In genomic region chr4:53232436-53232835, GRCm38 (mm10) we compare ENCODE assay signal across 20 mouse cellular contexts.
A peak's percentile ranks its signal among the peaks of the same experiment; 100 is the strongest.
DNase-seq lines count a peak whose midpoint lies in the region; ATAC-seq and TF ChIP-seq lines count a peak whose summit lies in the region.
"Had no signal": no experiment of that assay in that cellular context is flagged by ENCODE, and none has a peak within 500 bp of the region (broad histone marks: within the 10 kb centered on the region; RNA-seq: fewer than 3 reads in every experiment).

No protein-coding gene starts in this region.

- H3K27me3 ChIP-seq in heart, embryonic 14.5 days (ENCODE audit: control insufficient read depth, insufficient read depth, low read length), result no peaks in the 10 kb centered on the region
- no peaks in the 10 kb centered on the region for H3K27me3 ChIP-seq in limb, embryonic 10.5 days (ENCODE audit: low read depth, poor library complexity, severe bottlenecking)
- no peaks in the 10 kb centered on the region for H3K27me3 ChIP-seq in embryonic facial prominence, embryonic 10.5 days (replicated peaks; ENCODE audit: low read depth, poor library complexity, severe bottlenecking)
- H3K27me3 ChIP-seq: forebrain, embryonic 13.5 days; hindbrain, embryonic 12.5 days had no signal

- DNase-seq in gastrocnemius, adult 2 months, result no peak
- no peak for DNase-seq in gastrocnemius, postnatal 25 days
- no peak for DNase-seq in heart, postnatal 25 days (ENCODE audit: low spot score)
- DNase-seq in R1 (ENCODE audit: low read depth, low spot score), result peak; percentile 40
- no peak for DNase-seq in limb, embryonic 10.5 days (ENCODE audit: low spot score)
- DNase-seq in embryonic facial prominence, embryonic 10.5 days (ENCODE audit: low spot score), result no peak
- no peak for DNase-seq in lung, postnatal 25 days (ENCODE audit: low spot score)
- DNase-seq: adrenal gland, postnatal 14 days; B cell, adult 2 months; cerebellum, adult 18-20 months; cerebellum, adult 9-11 months; cerebellum, postnatal 36 days; forebrain, postnatal 0 days; heart, postnatal 4 days; kidney, adult 11 months; kidney, adult 9 months had no signal

- H3K4me2 ChIP-seq in heart, embryonic 14.5 days (ENCODE audit: low read length), result no peak overlapping the region
- H3K4me2 ChIP-seq: forebrain, embryonic 13.5 days; hindbrain, embryonic 12.5 days had no signal

- H3K27ac ChIP-seq in gastrocnemius, adult 2 months, result peak overlapping the region; percentile 63
- peak overlapping the region; percentile 37 to 54; a peak in 2 of 4 replicates for H3K27ac ChIP-seq in heart, embryonic 14.5 days (replicated peaks in 1 of 2; ENCODE audit: control insufficient read depth in 1 of 2, insufficient read depth in 1 of 2, low read depth in 2 of 2, low read length in 2 of 2)
- H3K27ac ChIP-seq in limb, embryonic 10.5 days, result 0 out of 2 replicates have a peak overlapping the region, but pooled peaks have one; percentile 4
- no peak overlapping the region for H3K27ac ChIP-seq in embryonic facial prominence, embryonic 10.5 days (replicated peaks)
- H3K27ac ChIP-seq: forebrain, embryonic 13.5 days; hindbrain, embryonic 12.5 days had no signal

- no peaks in the 10 kb centered on the region for H3K9me3 ChIP-seq in heart, embryonic 14.5 days (ENCODE audit: control insufficient read depth, low read length)
- H3K9me3 ChIP-seq in limb, embryonic 10.5 days (replicated peaks), result no peaks in the 10 kb centered on the region
- H3K9me3 ChIP-seq in embryonic facial prominence, embryonic 10.5 days, result no peaks in the 10 kb centered on the region
- H3K9me3 ChIP-seq: forebrain, embryonic 13.5 days; hindbrain, embryonic 12.5 days had no signal

- WGBS in heart, embryonic 14.5 days, result 61% methylated on average over 3 of the region's 3 CpGs
- 76% methylated on average over 3 of the region's 3 CpGs for WGBS in limb, embryonic 10.5 days
- WGBS in embryonic facial prominence, embryonic 10.5 days, result 60% methylated on average over 3 of the region's 3 CpGs

- no peak for TF ChIP-seq CTCF in gastrocnemius, adult 2 months (IDR thresholded peaks at IDR 0.05)

- peaks cover 8 to 11% of the 10 kb centered on the region in 2 experiments for H3K4me1 ChIP-seq in heart, embryonic 14.5 days (ENCODE audit: control insufficient read depth in 2 of 2, insufficient read depth in 2 of 2, low read length in 2 of 2)
- H3K4me1 ChIP-seq in limb, embryonic 10.5 days, result peaks cover 16% of the 10 kb centered on the region
- peaks cover 19% of the 10 kb centered on the region; the same call in 1 of the 2 replicates for H3K4me1 ChIP-seq in embryonic facial prominence, embryonic 10.5 days

- H3K9ac ChIP-seq in heart, embryonic 14.5 days (ENCODE audit: low read length), result no peak overlapping the region
- H3K9ac ChIP-seq: forebrain, embryonic 13.5 days; forebrain, postnatal 0 days; hindbrain, embryonic 12.5 days had no signal

- H3K36me3 ChIP-seq in heart, embryonic 14.5 days (ENCODE audit: control insufficient read depth, insufficient read depth, low read length), result no peaks in the 10 kb centered on the region
- no peaks in the 10 kb centered on the region for H3K36me3 ChIP-seq in limb, embryonic 10.5 days
- H3K36me3 ChIP-seq in embryonic facial prominence, embryonic 10.5 days (replicated peaks), result no peaks in the 10 kb centered on the region
- H3K36me3 ChIP-seq: hindbrain, embryonic 12.5 days had no signal

- ATAC-seq in heart, embryonic 14.5 days (ENCODE audit: insufficient number of reproducible peaks, insufficient read depth, low FRiP score, low read depth), result no peak
- ATAC-seq: forebrain, embryonic 13.5 days; forebrain, postnatal 0 days; hindbrain, embryonic 16.5 days had no signal

- H3K4me3 ChIP-seq in gastrocnemius, adult 2 months, result no peak overlapping the region
- no peak overlapping the region for H3K4me3 ChIP-seq in heart, embryonic 14.5 days (ENCODE audit: control insufficient read depth in 1 of 2, insufficient read depth in 1 of 2, low read depth in 1 of 2, low read length in 2 of 2)
- H3K4me3 ChIP-seq in limb, embryonic 10.5 days, result no peak overlapping the region
- H3K4me3 ChIP-seq in embryonic facial prominence, embryonic 10.5 days, result no peak overlapping the region
- H3K4me3 ChIP-seq: forebrain, embryonic 13.5 days; hindbrain, embryonic 12.5 days had no signal

- intact Hi-C loops in gastrocnemius, adult 2 months (cut with DNase I), result no loop called here
- intact Hi-C loops in heart, postnatal 25 days (cut with DNase I), result no loop called here
